Mouse (Mus musculus) left cerebral cortex, adult 8-10 months (tissue): ENCODE data around the gene Deaf1. TPM values are rescaled to one million over a fixed set of nuclear protein-coding genes. Genes with fewer than 3 reads are reported as not detected.

ENCODE experiments used
- DNase-seq, 2 experiments: peaks; one replicate each; pipeline ENCODE4 v3.0.0; 2022; ENCODE audit warnings: low spot score in 2 of 2
- total RNA-seq, 4 experiments: library from RNA; stranded (reverse); gene quantifications; 2 replicates each; pipeline ENCODE4 v1.2.4; 2022

Deaf1 gene
- total RNA-seq, 4 experiments from 2014 or later = 57.2 to 76.6 (median 68.2) TPM

DNA sequence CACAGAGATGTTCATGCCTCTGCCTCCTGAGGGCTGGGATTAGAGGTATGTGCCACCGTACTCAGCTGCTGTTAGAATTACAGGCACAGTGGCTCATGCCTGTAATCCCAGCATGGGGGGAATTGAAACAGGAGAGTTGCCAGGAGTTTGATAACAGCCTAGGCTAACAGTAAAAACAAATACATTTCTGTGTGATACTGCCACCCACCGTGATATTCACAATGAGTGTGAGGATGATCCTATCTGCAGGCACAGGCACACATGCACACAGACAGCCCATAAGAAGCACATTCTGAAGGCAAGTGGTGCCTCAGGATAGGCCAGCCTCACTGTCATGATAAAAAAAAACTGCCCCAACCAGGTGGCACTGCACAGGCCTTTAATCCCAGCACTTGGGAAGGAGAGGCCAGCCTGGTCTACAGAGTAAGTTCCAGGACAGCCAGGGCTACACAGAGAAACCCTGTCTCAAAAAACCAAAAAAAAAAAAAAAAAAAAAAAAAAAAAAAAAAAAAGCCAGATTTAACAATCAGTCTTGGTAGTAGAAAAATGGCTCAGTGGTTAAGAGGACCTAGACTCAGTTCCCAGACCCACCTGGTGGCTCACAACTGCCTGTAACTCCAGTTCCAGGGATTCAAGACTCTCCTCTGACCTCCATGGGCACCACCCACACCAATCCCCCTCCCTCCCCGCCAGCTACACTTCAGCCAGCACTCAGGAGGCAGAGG lies 29.4 kb downstream of the Deaf1 start:
- no peak for DNase-seq

DNA sequence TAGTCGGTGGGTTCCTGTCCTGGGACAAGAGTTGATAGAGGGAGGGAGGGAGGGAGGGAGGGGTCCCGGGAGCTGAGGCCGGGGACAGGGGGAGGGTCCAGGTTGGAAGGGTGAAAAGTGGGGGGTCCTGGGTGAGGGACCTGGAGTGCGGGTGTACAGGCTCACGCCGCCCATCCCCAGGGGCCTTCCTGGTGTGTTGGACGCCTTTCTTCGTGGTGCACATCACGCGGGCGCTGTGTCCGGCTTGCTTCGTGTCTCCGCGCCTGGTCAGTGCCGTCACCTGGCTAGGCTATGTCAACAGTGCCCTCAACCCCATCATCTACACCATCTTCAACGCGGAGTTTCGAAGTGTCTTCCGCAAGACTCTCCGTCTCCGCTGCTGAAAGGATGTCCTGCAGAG lies 33.0 kb downstream of the Deaf1 start:
- no peak for DNase-seq

DNA sequence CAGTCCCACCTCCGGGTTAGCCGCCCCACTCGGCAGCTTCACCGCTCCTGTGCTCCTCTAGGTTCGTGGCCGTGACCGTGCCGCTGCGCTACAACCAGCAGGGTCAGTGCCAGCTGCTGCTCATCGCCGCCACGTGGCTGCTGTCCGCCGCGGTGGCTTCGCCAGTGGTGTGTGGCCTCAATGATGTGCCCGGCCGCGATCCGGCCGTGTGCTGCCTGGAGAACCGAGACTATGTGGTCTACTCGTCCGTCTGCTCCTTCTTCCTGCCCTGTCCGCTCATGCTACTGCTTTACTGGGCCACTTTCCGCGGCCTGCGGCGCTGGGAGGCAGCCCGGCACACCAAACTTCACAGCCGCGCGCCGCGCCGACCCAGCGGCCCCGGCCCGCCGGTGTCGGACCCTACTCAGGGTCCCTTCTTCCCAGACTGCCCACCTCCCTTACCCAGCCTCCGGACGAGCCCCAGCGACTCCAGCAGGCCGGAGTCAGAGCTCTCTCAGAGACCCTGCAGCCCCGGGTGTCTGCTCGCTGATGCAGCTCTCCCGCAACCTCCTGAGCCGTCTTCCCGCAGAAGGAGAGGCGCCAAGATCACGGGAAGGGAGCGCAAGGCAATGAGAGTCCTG lies 33.5 kb downstream of the Deaf1 start:
- DNase-seq = no peak

DNA sequence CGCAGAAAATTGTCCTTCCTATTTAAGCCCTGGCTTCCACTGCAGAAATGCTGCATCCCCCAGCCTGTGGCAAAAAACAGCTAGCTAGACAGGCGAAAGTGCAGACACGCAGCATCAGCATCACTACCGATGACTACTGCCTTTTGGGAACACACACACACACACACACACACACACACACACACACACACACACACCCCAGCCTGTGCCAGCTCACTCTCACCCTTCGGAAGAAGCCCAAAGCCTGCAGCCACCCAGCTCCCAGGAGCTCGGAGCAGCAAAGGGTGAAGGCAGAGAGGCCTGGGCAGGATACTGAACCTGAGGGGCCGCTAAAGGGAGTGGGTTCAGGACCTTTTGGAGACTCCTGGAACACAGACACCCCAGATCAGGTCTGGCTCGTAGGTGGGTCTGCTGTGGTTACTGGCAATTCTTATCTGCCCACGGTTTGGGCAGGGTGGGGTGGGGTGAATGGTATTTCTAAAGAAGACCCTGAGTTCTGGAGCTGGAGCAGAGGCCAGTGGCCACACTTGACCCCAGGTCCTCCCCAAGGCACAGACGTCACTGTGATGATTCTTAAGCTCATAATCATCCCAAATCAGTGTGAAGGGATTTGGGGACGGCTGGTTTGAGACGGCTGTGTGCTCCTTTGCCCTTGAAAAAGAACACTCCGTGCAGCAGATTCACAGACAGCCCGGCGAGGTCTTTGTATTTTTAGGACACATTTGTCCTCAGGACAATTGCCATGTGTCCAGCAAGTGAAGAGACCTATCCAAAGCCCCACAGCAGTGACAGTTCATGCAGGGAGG lies 34.7 kb downstream of the Deaf1 start:
- no peak for DNase-seq

DNA sequence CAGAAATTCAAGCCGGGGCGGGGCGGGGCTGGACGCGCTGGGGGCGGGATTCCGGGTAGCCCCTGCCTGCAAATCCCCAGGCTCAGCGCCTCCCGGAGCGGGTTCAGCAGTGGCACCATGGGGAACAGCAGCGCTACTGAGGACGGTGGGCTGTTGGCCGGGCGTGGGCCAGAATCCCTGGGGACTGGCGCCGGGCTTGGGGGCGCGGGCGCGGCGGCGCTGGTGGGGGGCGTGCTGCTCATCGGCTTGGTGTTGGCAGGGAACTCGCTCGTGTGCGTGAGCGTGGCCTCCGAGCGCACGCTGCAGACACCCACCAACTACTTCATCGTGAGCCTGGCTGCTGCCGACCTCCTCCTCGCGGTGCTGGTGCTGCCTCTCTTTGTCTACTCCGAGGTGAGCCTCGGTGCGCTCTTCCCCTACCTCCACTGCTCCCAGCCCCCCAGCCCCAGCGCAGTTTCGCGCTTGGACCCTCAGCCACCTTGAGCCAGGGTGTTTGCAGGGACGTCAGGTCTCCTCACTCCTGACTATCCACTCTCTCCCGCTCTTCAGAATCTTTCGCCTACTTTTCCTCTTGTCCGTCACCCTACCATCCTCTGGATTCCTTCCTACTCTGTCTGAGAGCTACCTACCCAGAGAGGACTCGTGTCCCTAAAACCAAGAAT lies 35.4 kb downstream of the Deaf1 start, which contains the start of gene Drd4:
Gene Drd4, plus strand, starts transcription at position 86 of the 662 bp plus-strand sequence.
- DNase-seq = peak in 1 of 2 experiments; percentile 33

DNA sequence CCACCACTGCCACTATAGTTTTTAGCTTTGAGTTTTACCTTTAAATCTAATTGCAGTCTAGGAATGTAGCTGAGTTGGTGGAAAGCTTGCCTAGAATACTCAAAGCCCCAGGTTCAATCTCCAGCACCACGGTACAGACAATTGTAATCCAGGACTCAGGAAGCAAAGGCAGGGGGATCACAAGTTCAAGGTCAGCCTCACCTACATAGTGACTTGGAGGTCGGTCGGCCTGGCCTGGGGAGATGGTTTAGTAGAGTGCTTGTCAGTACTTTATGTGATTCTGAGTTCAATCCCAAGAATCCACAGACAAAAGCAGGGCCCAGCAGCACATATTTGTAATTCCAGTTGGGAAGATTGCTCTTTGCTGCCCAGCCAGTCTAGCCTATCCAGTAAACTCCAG lies 39.4 kb downstream of the Deaf1 start:
- no peak for DNase-seq

DNA sequence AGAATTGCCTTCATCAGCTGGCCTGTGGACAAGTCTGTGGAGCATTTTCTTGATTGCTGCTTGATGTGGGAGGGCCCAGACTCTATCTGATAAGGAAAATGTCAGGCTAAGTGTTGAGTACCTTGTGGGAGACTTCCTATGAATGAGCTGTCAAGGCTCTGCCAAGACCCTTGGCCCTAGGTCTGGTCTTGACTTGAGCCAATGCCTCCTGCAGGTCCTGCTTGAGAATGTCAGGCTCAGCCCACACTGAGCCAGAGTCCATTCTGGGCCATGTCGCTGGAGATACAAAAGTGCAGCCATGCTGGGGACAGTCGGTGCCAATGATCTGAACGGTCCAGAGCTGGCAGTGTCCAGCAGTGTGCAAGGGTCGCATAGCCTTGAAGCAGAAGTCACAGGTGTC lies 44.7 kb downstream of the Deaf1 start:
- DNase-seq = no peak

DNA sequence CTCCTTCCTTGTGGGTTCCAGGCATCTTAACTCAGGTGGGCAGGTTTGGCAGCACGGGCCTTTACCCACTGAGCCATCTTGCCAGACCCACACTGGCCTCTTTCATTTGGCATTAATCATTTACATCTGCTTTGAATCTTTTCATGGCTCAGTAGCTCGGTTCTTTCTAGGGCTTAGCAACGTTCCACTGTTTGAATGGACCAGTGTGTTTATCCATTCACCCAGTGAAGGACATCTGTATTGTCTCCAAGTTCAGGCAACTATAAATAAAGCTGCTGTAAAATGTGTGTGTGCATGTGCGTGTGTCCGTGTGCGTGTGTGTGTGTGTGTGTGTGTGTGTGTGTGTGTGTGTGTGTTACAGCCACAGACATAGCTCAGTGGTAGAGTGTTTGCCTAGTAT lies 46.0 kb downstream of the Deaf1 start:
- DNase-seq = no peak

DNA sequence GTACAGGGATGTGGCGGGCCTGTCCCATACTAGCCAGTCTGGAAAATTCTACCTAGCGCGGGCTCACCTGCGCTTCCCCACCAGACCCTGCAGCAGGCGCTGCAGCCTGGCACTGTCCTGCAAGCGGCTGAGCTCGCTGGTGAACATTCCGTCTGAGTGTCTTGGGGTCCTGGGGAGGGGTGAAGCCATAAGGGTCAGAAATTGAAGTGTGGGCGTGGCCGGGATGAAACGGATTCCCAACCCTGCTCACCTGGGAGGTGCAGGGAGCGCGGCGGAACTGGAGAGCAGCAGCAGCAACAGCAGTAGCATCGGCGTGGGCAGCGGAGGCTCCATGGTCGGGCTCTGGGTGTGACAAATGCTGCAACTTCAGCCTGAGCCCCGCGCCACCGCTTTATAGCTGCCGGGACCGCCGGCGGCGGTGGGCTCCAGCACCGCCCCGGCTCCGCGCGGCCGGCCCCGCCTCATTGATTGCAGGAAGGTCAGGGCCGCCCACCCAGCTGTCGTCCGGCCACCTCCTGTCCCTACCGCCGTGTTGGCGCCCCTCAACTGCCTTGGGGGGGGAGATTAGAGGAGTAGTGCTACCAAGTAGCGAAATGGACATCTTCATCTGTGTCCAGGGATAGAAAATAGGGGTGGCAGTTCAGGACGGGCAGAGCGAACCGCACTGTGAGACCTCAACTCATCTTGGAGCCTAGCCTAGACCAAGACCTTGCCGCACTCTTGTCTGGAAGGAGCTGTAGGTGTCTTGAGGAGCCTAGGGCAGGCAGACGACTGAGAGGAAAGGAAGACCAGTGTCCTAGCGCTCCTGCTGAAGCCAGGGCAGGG lies 48.5 kb downstream of the Deaf1 start, which contains the start of gene Sct:
Gene Sct, minus strand, starts transcription at position 368 of the 825 bp plus-strand sequence.
- no peak for DNase-seq

DNA sequence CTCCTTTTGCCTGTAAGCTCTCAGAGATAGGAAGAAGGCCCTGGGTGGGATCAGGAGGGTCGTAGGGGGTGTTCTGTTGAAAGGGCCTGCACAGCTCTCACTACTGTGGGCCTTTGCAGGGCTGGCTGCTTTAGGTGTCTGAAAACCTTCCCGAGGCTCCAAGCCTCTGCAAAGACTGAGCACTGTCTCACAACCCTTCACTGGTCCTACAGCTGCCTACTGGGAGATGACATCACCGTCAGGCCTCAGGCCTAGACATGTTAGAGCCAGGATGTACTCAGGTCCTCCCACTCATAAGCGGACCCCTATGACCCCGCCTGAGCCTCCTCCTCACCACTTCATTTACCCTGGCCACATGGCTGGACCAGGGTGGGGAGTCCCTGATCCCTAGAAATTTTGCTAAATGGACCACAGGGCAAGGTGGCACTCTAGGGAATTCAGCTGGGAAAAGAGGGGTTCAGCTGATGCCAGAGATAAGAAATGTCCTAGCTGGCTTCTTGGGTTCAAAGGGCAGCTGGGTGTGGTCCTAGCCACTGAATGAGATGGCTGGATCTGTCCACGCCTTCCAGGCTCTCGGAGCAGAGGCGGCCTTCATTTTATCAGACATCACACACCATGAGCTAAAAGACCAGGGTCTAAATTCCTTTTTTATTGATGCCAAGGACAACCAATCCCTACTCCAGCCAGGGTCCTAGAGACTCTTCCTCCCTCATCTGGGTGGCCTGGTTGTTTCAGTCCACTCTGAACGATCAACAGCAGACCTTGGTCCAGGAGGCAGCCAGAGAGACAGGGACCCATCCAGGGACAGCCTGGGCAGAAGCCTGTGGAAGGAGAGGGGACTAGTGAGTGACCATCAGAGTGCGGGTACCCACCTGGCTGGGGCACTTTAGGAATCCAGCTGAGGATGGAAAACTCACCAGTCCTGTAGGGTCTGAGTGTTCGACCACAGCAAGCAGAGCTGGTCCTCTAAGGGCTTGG lies 49.5 kb downstream of the Deaf1 start:
- no peak for DNase-seq

DNA sequence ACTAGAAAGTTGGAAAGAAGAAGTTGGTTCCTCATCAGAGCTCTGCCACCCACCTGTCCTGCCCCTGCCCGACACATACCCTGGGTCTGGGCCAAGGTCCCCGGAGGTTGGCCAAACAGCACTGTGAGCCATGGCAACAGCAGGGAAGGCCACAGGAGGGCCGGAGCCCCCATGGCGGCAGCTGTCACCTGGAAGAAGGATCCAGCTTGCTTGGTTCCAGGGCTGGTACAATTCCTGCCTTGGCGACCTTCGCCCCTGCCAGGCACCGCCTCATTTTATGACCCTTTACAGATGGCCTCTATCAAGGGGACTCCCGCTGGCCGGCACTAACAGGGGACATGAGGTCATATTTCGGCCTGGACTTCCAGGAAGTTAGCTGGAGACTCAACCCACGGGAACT lies 50.9 kb downstream of the Deaf1 start, which contains the start of gene Cdhr5:
Gene Cdhr5, minus strand, starts transcription at position 241 of the 400 bp plus-strand sequence.
- DNase-seq = no peak

DNA sequence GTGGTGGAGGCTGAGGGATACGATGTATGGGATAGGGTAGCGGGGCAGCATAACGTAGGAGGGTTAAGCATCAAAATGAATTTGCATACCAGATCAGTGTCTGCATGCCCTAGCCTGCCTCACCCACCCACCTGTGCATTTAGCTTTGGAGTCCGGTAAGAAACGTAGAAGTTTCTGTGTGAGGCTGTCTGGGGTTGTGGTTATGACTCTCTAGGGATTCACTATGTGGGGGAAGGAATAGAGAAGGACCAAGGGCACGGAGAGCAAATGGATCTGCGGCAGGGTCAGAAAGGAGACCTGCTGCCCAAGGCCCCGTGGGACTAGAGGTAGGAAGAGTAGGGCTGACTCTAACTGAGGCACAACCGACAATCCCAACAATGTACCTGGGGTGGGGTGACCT lies 52.1 kb downstream of the Deaf1 start:
- DNase-seq = no peak

DNA sequence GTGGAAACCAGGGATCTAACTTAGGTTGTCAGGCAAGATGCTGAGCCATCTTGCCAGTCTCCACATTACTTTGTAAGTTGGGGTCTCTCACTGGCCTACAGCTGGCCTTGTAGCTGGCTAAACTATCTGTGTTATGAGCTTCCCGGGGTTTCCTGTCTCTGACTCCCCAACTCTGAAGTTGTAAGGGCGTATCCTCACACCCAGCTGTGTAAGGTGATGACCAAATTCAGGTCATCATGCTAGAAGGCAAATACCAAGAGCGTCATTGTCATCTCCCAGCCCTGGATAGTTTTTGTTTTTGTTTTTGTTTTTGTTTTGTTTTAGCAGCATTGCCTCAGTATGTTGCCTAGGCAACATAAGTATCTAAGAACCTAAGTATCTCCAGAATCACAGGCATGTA lies 56.9 kb downstream of the Deaf1 start:
- no peak for DNase-seq

DNA sequence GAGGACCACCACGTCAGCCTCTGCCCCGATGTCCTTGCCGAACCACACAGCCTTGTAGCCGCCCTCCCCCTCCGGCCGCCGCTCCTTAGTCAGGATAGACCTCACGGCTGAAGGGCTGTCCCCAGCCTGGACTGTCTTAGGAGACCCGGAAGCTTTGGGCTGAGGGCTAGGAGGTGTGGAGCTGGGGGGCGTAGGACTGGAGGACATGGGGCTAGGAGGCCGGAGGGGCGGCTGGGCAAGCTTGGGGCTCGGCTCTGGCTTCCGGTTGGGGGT lies 58.3 kb downstream of the Deaf1 start:
- DNase-seq = no peak

DNA sequence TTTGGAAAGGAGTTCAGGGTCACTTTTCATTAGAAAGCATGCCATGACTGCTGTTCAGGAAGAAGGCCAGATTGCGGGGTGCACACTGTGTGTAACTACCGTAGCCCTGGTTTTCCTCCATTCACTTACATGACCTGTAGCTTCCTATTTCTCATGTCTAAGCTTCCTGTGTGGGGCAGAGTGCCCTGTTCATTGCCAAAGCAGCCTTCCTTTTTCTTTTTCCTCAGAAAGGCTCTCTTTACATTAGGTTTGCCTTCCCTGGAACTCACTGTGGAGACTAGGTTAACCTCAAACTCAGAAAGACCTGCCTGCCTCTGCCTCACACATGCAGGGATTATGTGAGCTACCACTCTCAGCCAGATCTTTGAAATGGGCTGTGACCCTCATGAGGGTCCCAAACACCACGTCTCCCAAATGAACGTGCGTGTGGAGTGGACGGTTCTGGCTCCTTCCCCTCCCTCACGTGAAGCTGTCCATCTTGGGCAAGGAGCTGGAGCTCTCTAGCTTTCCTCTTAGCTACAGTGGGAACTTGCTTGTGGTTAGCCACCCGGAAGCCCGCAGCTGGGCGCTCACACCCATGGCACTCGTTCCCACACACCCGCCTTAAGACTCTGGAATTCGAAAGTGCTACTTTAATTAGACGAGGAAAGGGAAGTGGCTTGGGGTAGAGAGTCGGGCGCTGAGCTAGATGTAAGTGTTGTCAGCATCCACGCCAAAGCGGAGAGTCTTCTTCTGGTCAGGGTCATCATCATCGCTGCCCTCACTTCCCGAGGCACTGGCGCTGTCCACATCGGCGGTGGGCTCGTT lies 58.8 kb downstream of the Deaf1 start:
- no peak for DNase-seq

DNA sequence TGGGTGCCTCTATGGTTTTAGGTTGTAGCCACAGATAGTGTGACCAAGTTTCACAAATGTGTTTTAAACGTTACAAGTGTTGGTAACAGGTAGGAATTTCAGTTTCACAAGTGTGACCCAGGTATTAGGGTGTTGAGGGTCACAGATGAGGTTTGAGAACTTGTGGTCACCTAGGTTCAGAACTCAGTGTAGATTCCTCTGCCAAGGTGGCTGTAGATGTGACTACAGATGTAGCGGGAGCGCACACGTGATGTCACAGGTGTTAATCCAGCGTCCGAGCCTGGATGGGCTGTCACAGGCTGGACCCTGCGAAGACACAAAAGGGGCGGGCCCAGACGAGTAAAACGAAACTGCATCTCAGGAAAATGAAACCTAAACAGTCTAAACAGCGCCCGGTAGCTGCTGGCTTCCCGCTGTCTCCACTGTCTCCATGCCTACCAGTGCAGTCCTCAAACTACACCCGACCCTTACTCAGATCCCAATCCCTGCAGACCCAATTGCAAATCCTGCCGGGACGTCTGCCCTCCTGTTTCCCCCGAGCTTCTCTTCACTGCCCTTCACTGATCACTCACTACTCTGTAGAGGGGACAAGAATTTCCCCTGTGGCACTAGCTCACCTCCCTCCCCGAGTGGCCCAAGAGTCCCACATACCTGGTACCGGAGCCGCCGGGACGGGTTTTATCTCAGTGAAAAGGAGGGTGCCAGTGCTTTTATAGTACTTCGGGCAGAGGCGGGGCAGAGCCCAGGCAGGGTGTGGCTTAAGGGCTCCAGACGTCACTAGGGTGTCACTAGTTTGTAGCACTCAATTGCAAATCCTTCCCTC lies 61.5 kb downstream of the Deaf1 start, which contains the start of gene Irf7:
Gene Irf7, minus strand, starts transcription at position 743 of the 823 bp plus-strand sequence.
- no peak for DNase-seq

DNA sequence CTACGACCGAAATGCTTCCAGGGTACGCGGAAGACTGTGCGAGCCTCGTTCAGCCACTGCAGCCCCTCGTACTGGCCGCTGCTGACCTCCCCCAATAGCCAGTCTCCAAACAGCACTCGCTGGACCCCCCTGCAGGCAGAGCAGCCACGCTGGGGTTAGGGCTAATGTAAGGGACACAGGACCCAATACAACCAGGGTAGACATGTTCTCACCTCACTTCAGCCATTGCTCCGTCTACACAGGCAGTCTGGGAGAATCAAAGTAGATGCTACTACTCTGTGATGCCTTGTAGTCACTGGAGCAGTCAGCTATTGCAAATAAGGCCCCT lies 62.1 kb downstream of the Deaf1 start:
- DNase-seq = no peak

DNA sequence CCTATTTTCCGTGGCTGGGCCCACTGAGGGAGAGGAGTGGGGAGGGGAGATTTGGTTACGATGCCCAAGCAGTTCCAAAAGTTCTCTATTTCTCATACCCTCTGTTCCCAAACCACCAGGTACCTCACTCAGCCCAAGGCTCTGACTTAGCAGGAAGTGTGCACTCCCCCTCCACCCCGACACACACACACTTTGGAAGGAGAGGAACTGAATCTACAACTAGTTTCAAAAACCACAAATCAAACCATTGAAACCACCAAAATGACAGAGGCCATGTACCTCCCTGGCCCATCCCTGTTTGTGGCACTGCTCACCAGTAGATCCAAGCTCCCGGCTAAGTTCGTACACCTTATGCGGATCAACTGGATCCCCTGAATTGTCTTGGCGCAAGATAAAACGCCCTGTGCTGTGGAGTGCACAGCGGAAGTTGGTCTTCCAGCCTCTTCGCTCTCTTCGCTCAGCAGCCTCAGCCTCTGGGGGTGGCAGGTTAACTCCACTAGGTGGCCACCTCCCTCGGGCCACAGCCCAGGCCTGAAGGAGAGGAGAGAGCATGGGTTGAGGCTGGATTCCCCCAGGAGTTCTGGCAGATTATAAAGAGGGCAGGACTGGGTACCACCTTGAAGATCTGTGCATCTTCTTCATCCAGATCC lies 62.6 kb downstream of the Deaf1 start:
- DNase-seq = no peak
